Mouse (Mus musculus) forebrain, postnatal 0 days (tissue): ENCODE results near the gene Rhebl1. TPM values are rescaled to one million over a fixed set of nuclear protein-coding genes. Genes with fewer than 3 reads are reported as not detected.

ENCODE experiments used
- ATAC-seq: fragments of 200-750 bp; cut with Nextera tagmentation; 2 replicates; pipeline ENCODE4 v1.8.0; 2017; ENCODE audit warnings: mild to moderate bottlenecking, moderate library complexity
- DNase-seq: peaks from one replicate; pipeline ENCODE4 v3.0.0-alpha.2; 2015
- H3K27ac ChIP-seq: fragments of 300-500 bp; sonication (generic); 2 replicates; pipeline ENCODE4 v1.5.1; 2014; ENCODE audit warnings: low read depth, mild to moderate bottlenecking, antibody characterized with exemption, low read length, moderate library complexity, mixed read lengths
- H3K27me3 ChIP-seq: fragments of 300-500 bp; sonication (generic); 2 replicates; pipeline ENCODE4 v1.6.1; 2014; ENCODE audit warnings: mild to moderate bottlenecking, low read length, mixed read lengths; ENCODE audit not compliant: insufficient read depth
- H3K36me3 ChIP-seq: fragments of 300-500 bp; sonication (generic); 2 replicates; pipeline ENCODE4 v1.6.1; 2014; ENCODE audit warnings: mild to moderate bottlenecking, moderate library complexity; ENCODE audit not compliant: insufficient read depth
- H3K4me1 ChIP-seq: fragments of 300-500 bp; sonication (generic); 2 replicates; pipeline ENCODE4 v1.6.1; 2014; ENCODE audit warnings: antibody characterized with exemption; ENCODE audit not compliant: insufficient read depth
- H3K4me2 ChIP-seq: fragments of 300-500 bp; sonication (generic); 2 replicates; pipeline ENCODE4 v1.6.1; 2014; ENCODE audit warnings: low read depth, mild to moderate bottlenecking, moderate library complexity
- H3K4me3 ChIP-seq: fragments of 300-500 bp; sonication (generic); 2 replicates; pipeline ENCODE4 v1.5.1; 2014; ENCODE audit warnings: low read depth, low read length, mixed read lengths
- H3K9ac ChIP-seq: fragments of 300-500 bp; sonication (generic); 2 replicates; pipeline ENCODE4 v1.6.1; 2014; ENCODE audit warnings: mild to moderate bottlenecking
- H3K9me3 ChIP-seq: fragments of 300-500 bp; sonication (generic); 2 replicates; pipeline ENCODE4 v1.6.1; 2016; ENCODE audit warnings: low read length
- CTCF ChIP-seq: sonication (generic); IDR thresholded peaks from 2 replicates; pipeline ENCODE4 v1.5.1; 2016; ENCODE audit warnings: antibody characterized with exemption, control low read depth, low read depth
- whole genome bisulfite sequencing: fragments of 180-500 bp; shearing (Covaris S2); extraction: QIAGEN DNeasy Blood & Tissue Kit; methylation state at CpG from one replicate; pipeline ENCODE4 v1.1.7; 2014; 5-methylcytosine and 5-hydroxymethylcytosine counted together
- polyA plus RNA-seq: library from polyadenylated mRNA; unstranded; fragments of >200 nt; fragmentation: Nextera tagmentation; extraction: Ambion mirVana; gene quantifications from 2 replicates; pipeline ENCODE4 v1.2.1, GENCODE M21; 2015
- total RNA-seq: library from RNA; depleted of rRNA; stranded (reverse); fragments of >200 nt; gene quantifications from 2 replicates; pipeline ENCODE4 v1.2.3, GENCODE M21; 2014; rRNA removed

Gene Rhebl1
- 16.5 and 20.7 TPM in 2 replicates for total RNA-seq
- 34.1 and 37.5 TPM in 2 replicates for polyA plus RNA-seq

GRCm38 (mm10) chr15:98893940-98894745 lies at the start of gene Rhebl1:
Gene Rhebl1 (minus strand): TSS chr15:98894540.
- Histone ChIP-seq H3K4me3 (peak within 1 kb of the TSS; percentile 50), H3K27ac (no peak within 1 kb of the TSS), H3K4me2 (peak within 1 kb of the TSS; percentile 94), H3K27me3 (peaks cover 66% of the 10 kb centered on the region), H3K9me3 (no peaks in the 10 kb centered on the region), H3K9ac (peak within 1 kb of the TSS; percentile 40), H3K36me3 (no peaks in the 10 kb centered on the region), H3K4me1 (0 out of 2 replicates have a peak, but pooled peaks cover 3% of the 10 kb centered on the region)
- ATAC-seq (0 out of 2 replicates have a peak, but pooled peaks have one; percentile 14), DNase-seq (peak; percentile 50)
- under 1% methylated on average over 77 of the region's 77 CpGs for WGBS
- TF ChIP-seq CTCF = no peak

GRCm38 (mm10) chr15:98943133-98943532 lies 48.8 kb upstream of the Rhebl1 start:
- no peaks in the 10 kb centered on the region for H3K36me3 ChIP-seq
- H3K9ac ChIP-seq = no peak overlapping the region
- H3K27ac ChIP-seq = no peak overlapping the region
- no peaks in the 10 kb centered on the region for H3K9me3 ChIP-seq
- no peak overlapping the region for H3K4me2 ChIP-seq
- ATAC-seq (no peak), DNase-seq (no peak)
- no peak for TF ChIP-seq CTCF
- 78% methylated on average over 4 of the region's 4 CpGs for WGBS
- no peaks in the 10 kb centered on the region for H3K27me3 ChIP-seq
- H3K4me1 ChIP-seq = no peaks in the 10 kb centered on the region
- no peak overlapping the region for H3K4me3 ChIP-seq

GRCm38 (mm10) chr15:98942081-98942480 lies 47.7 kb upstream of the Rhebl1 start:
- H3K9ac ChIP-seq = no peak overlapping the region
- no peaks in the 10 kb centered on the region for H3K27me3 ChIP-seq
- H3K4me2 ChIP-seq = no peak overlapping the region
- no peaks in the 10 kb centered on the region for H3K36me3 ChIP-seq
- H3K4me1 ChIP-seq = no peaks in the 10 kb centered on the region
- no peaks in the 10 kb centered on the region for H3K9me3 ChIP-seq
- DNase-seq = no peak
- no peak overlapping the region for H3K4me3 ChIP-seq
- WGBS = 71% methylated on average over 4 of the region's 4 CpGs
- no peak for ATAC-seq
- no peak overlapping the region for H3K27ac ChIP-seq
- no peak for TF ChIP-seq CTCF

GRCm38 (mm10) chr15:98941539-98941938 lies 47.2 kb upstream of the Rhebl1 start:
- ATAC-seq (no peak), DNase-seq (no peak)
- no peak overlapping the region for H3K4me2 ChIP-seq
- no peak overlapping the region for H3K27ac ChIP-seq
- no peaks in the 10 kb centered on the region for H3K36me3 ChIP-seq
- H3K27me3 ChIP-seq = no peaks in the 10 kb centered on the region
- no peak overlapping the region for H3K9ac ChIP-seq
- H3K9me3 ChIP-seq = no peaks in the 10 kb centered on the region
- TF ChIP-seq CTCF = no peak
- no peak overlapping the region for H3K4me3 ChIP-seq
- H3K4me1 ChIP-seq = no peaks in the 10 kb centered on the region
- 88% methylated on average over 2 of the region's 2 CpGs for WGBS

GRCm38 (mm10) chr15:98940816-98941215 lies 46.5 kb upstream of the Rhebl1 start:
- H3K27me3 ChIP-seq = no peaks in the 10 kb centered on the region
- TF ChIP-seq CTCF = no peak
- H3K4me1 ChIP-seq = no peaks in the 10 kb centered on the region
- no peaks in the 10 kb centered on the region for H3K9me3 ChIP-seq
- 33% methylated on average over 10 of the region's 10 CpGs for WGBS
- ATAC-seq (no peak), DNase-seq (no peak)
- H3K4me3 ChIP-seq = no peak overlapping the region
- no peaks in the 10 kb centered on the region for H3K36me3 ChIP-seq
- no peak overlapping the region for H3K4me2 ChIP-seq
- no peak overlapping the region for H3K27ac ChIP-seq
- H3K9ac ChIP-seq = no peak overlapping the region

GRCm38 (mm10) chr15:98934217-98934839 lies 40.0 kb upstream of the Rhebl1 start, which contains the start of gene Tuba1b:
Gene Tuba1b (minus strand): TSS chr15:98934565.
- H3K9ac ChIP-seq = peak within 1 kb of the TSS; percentile 85
- H3K27me3 ChIP-seq = no peaks in the 10 kb centered on the region
- no peak; the same call in 1 of the 2 replicates for TF ChIP-seq CTCF
- DNase-seq (peak; percentile 95), ATAC-seq (peak; percentile 90)
- peak within 1 kb of the TSS; percentile 98 for H3K27ac ChIP-seq
- peak within 1 kb of the TSS; percentile 79 for H3K4me3 ChIP-seq
- 0 out of 2 replicates have a peak, but pooled peaks cover 4% of the 10 kb centered on the region for H3K4me1 ChIP-seq
- WGBS = 6% methylated on average over 55 of the region's 58 CpGs
- H3K36me3 ChIP-seq = 0 out of 2 replicates have a peak, but pooled peaks cover 4% of the 10 kb centered on the region
- peak within 1 kb of the TSS; percentile 93 for H3K4me2 ChIP-seq
- no peaks in the 10 kb centered on the region for H3K9me3 ChIP-seq
